ENCODE assay signal across 15 mouse cellular contexts in the genomic region with DNA sequence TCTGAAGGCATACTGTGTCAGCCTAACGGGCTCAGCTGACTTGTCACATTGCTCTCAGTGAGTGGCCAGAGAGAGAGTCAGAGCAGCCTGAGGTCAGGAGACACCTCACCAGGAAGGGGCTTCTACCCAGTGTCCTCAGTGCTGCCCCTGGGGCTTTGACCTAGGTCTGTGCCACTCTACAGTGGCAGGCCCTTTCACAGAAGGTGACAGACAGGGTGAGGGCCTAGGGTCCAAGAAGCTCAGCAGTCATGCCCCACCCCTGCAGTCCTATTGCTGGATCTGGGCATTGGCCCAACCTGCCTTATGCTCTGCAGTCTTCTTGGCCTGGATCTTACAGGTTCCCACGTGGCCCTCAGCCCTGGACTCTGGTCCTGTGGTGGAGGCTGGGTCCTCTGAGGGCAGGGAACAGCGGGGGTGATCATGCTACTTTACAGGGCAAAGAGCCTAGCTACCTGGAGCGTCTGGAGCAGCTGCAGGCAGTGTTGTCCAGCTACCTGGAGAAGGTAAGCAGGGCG. TPM values are rescaled to one million over a fixed set of nuclear protein-coding genes. Genes with fewer than 3 reads are reported as not detected.
A peak's percentile ranks its signal among the peaks of the same experiment; 100 is the strongest.
DNase-seq lines count a peak whose midpoint lies in the region; ATAC-seq and TF ChIP-seq lines count a peak whose summit lies in the region.
"Had no signal": no experiment of that assay in that cellular context is flagged by ENCODE, and none has a peak within 500 bp of the region (broad histone marks: within the 10 kb centered on the region; RNA-seq: fewer than 3 reads in every experiment).

No protein-coding gene starts in this region.

- peaks cover 42% of the 10 kb centered on the region for H3K27me3 ChIP-seq in hindbrain, embryonic 10.5 days (ENCODE audit: insufficient read depth, poor library complexity, severe bottlenecking)
- peaks cover 36% of the 10 kb centered on the region for H3K27me3 ChIP-seq in hindbrain, embryonic 12.5 days
- H3K27me3 ChIP-seq in kidney, postnatal 0 days (ENCODE audit: insufficient read depth, low read length): no peaks in the 10 kb centered on the region
- peaks cover 42% of the 10 kb centered on the region for H3K27me3 ChIP-seq in midbrain, embryonic 10.5 days (ENCODE audit: low read depth, poor library complexity, severe bottlenecking)
- H3K27me3 ChIP-seq: embryonic facial prominence, embryonic 15.5 days had no signal

- H3K4me1 ChIP-seq in hindbrain, embryonic 10.5 days (replicated peaks): peaks cover 10% of the 10 kb centered on the region
- H3K4me1 ChIP-seq in hindbrain, embryonic 12.5 days: peaks cover 5% of the 10 kb centered on the region
- peaks cover 14% of the 10 kb centered on the region for H3K4me1 ChIP-seq in kidney, postnatal 0 days (replicated peaks; ENCODE audit: insufficient read depth, low read length)
- peaks cover 13% of the 10 kb centered on the region for H3K4me1 ChIP-seq in midbrain, embryonic 10.5 days

- no peak for TF ChIP-seq CTCF in kidney, postnatal 0 days (IDR thresholded peaks at IDR 0.05; ENCODE audit: low read depth)

- WGBS in hindbrain, embryonic 10.5 days: 93% methylated on average over 5 of the region's 5 CpGs
- 93% methylated on average over 5 of the region's 5 CpGs for whole genome bisulfite sequencing in hindbrain, embryonic 12.5 days
- 82% methylated on average over 5 of the region's 5 CpGs for WGBS in kidney, postnatal 0 days
- 91% methylated on average over 5 of the region's 5 CpGs for whole genome bisulfite sequencing in midbrain, embryonic 10.5 days

- no peaks in the 10 kb centered on the region for H3K9me3 ChIP-seq in hindbrain, embryonic 10.5 days
- no peaks in the 10 kb centered on the region for H3K9me3 ChIP-seq in hindbrain, embryonic 12.5 days (replicated peaks)
- H3K9me3 ChIP-seq in kidney, postnatal 0 days (replicated peaks; ENCODE audit: low read length): no peaks in the 10 kb centered on the region
- H3K9me3 ChIP-seq in midbrain, embryonic 10.5 days (replicated peaks): no peaks in the 10 kb centered on the region
- H3K9me3 ChIP-seq: embryonic facial prominence, embryonic 15.5 days; hindbrain, embryonic 15.5 days; liver, embryonic 15.5 days; neural tube, embryonic 13.5 days had no signal

- no peak for ATAC-seq in hindbrain, embryonic 12.5 days (ENCODE audit: low FRiP score)
- ATAC-seq in kidney, postnatal 0 days (replicated peaks; ENCODE audit: low FRiP score, low read depth): peak; percentile 52

- no peak overlapping the region for H3K27ac ChIP-seq in hindbrain, embryonic 10.5 days
- H3K27ac ChIP-seq in hindbrain, embryonic 12.5 days: no peak overlapping the region
- H3K27ac ChIP-seq in kidney, postnatal 0 days: no peak overlapping the region
- no peak overlapping the region for H3K27ac ChIP-seq in midbrain, embryonic 10.5 days (replicated peaks)
- H3K27ac ChIP-seq: embryonic facial prominence, embryonic 15.5 days; hindbrain, embryonic 15.5 days; liver, embryonic 15.5 days; macrophage; neural tube, embryonic 13.5 days had no signal

- H3K9ac ChIP-seq in hindbrain, embryonic 12.5 days: no peak overlapping the region
- no peak overlapping the region for H3K9ac ChIP-seq in kidney, postnatal 0 days (ENCODE audit: low read depth, low read length)
- H3K9ac ChIP-seq: embryonic facial prominence, embryonic 15.5 days; hindbrain, embryonic 15.5 days; liver, embryonic 15.5 days; neural tube, embryonic 13.5 days had no signal

- peaks cover 67% of the 10 kb centered on the region for H3K36me3 ChIP-seq in hindbrain, embryonic 10.5 days
- peaks cover 64% of the 10 kb centered on the region for H3K36me3 ChIP-seq in hindbrain, embryonic 12.5 days
- H3K36me3 ChIP-seq in kidney, postnatal 0 days (ENCODE audit: insufficient read depth, low read length): peaks cover 46% of the 10 kb centered on the region
- H3K36me3 ChIP-seq in midbrain, embryonic 10.5 days: peaks cover 69% of the 10 kb centered on the region

- DNase-seq in hindbrain, embryonic 10.5 days (ENCODE audit: low spot score): no peak
- peak; percentile 77 for DNase-seq in cerebellum, adult 11-12 months
- DNase-seq in cerebellum, adult 9-11 months: peak; percentile 77
- DNase-seq in kidney, postnatal 0 days (ENCODE audit: low spot score): no peak
- DNase-seq in midbrain, embryonic 10.5 days (ENCODE audit: low spot score): no peak
- no peak for DNase-seq in ovary, postnatal 36 days (ENCODE audit: low spot score)
- DNase-seq: adrenal gland, adult 8-10 months; right cerebral cortex, adult 18-20 months; thymus, adult 2 months had no signal

- H3K4me2 ChIP-seq in hindbrain, embryonic 12.5 days (replicated peaks): no peak overlapping the region
- no peak overlapping the region for H3K4me2 ChIP-seq in kidney, postnatal 0 days (ENCODE audit: low read length)
- H3K4me2 ChIP-seq: embryonic facial prominence, embryonic 15.5 days; hindbrain, embryonic 15.5 days; liver, embryonic 15.5 days; neural tube, embryonic 13.5 days had no signal

- peak overlapping the region; percentile 14; the same call in 1 of the 2 replicates for H3K4me3 ChIP-seq in hindbrain, embryonic 10.5 days
- H3K4me3 ChIP-seq in hindbrain, embryonic 12.5 days: no peak overlapping the region
- no peak overlapping the region for H3K4me3 ChIP-seq in kidney, postnatal 0 days (replicated peaks; ENCODE audit: low read depth, low read length)
- H3K4me3 ChIP-seq in midbrain, embryonic 10.5 days: no peak overlapping the region
- H3K4me3 ChIP-seq: embryonic facial prominence, embryonic 15.5 days; hindbrain, embryonic 15.5 days; liver, embryonic 15.5 days; neural tube, embryonic 13.5 days had no signal

RNA-seq across cellular contexts. Expression of a gene that starts 3.6 kb away (rescaled TPM):
- polyA plus RNA-seq in hindbrain, embryonic 10.5 days (2016; fragmentation: Nextera tagmentation; extraction: Ambion mirVana): 0.35 TPM in 2 replicates
- polyA plus RNA-seq in hindbrain, embryonic 12.5 days (2016; fragmentation: Nextera tagmentation; extraction: Ambion mirVana): 0.23 and 0.44 TPM in 2 replicates
- polyA plus RNA-seq in kidney, postnatal 0 days (2015; fragmentation: Nextera tagmentation; extraction: Ambion mirVana): 0.17 and 0.20 TPM in 2 replicates
- 0.25 and 0.30 TPM in 2 replicates for polyA plus RNA-seq in midbrain, embryonic 10.5 days (2016; fragmentation: Nextera tagmentation; extraction: Ambion mirVana)
- polyA plus RNA-seq: macrophage had no signal

RNA-seq across cellular contexts. Expression of a gene that starts 7.0 kb away (rescaled TPM):
- 128 and 140 TPM in 2 replicates for polyA plus RNA-seq in hindbrain, embryonic 10.5 days (2016; fragmentation: Nextera tagmentation; extraction: Ambion mirVana)
- polyA plus RNA-seq in hindbrain, embryonic 12.5 days (2016; fragmentation: Nextera tagmentation; extraction: Ambion mirVana): 89.4 and 100 TPM in 2 replicates
- polyA plus RNA-seq in kidney, postnatal 0 days (2015; fragmentation: Nextera tagmentation; extraction: Ambion mirVana): 78.9 and 81.9 TPM in 2 replicates
- 136 and 155 TPM in 2 replicates for polyA plus RNA-seq in midbrain, embryonic 10.5 days (2016; fragmentation: Nextera tagmentation; extraction: Ambion mirVana)

RNA-seq across cellular contexts. Expression of a gene that starts 17.2 kb away (rescaled TPM):
- polyA plus RNA-seq in hindbrain, embryonic 10.5 days (2016; fragmentation: Nextera tagmentation; extraction: Ambion mirVana): 11.8 and 13.1 TPM in 2 replicates
- 23.1 and 25.5 TPM in 2 replicates for polyA plus RNA-seq in hindbrain, embryonic 12.5 days (2016; fragmentation: Nextera tagmentation; extraction: Ambion mirVana)
- 23.7 and 26.6 TPM in 2 replicates for polyA plus RNA-seq in kidney, postnatal 0 days (2015; fragmentation: Nextera tagmentation; extraction: Ambion mirVana)
- polyA plus RNA-seq in midbrain, embryonic 10.5 days (2016; fragmentation: Nextera tagmentation; extraction: Ambion mirVana): 11.0 TPM in 2 replicates

RNA-seq across cellular contexts. Expression of a gene that starts 21.4 kb away (rescaled TPM):
- polyA plus RNA-seq in hindbrain, embryonic 10.5 days (2016; fragmentation: Nextera tagmentation; extraction: Ambion mirVana): 201 and 223 TPM in 2 replicates
- polyA plus RNA-seq in hindbrain, embryonic 12.5 days (2016; fragmentation: Nextera tagmentation; extraction: Ambion mirVana): 178 and 204 TPM in 2 replicates
- 221 and 261 TPM in 2 replicates for polyA plus RNA-seq in kidney, postnatal 0 days (2015; fragmentation: Nextera tagmentation; extraction: Ambion mirVana)
- polyA plus RNA-seq in midbrain, embryonic 10.5 days (2016; fragmentation: Nextera tagmentation; extraction: Ambion mirVana): 198 and 199 TPM in 2 replicates

RNA-seq across cellular contexts. Expression of a gene that starts 29.4 kb away (rescaled TPM):
- polyA plus RNA-seq in hindbrain, embryonic 10.5 days (2016; fragmentation: Nextera tagmentation; extraction: Ambion mirVana): 4.4 and 6.0 TPM in 2 replicates
- 6.9 and 7.7 TPM in 2 replicates for polyA plus RNA-seq in hindbrain, embryonic 12.5 days (2016; fragmentation: Nextera tagmentation; extraction: Ambion mirVana)
- polyA plus RNA-seq in kidney, postnatal 0 days (2015; fragmentation: Nextera tagmentation; extraction: Ambion mirVana): 2.4 and 2.6 TPM in 2 replicates
- 3.2 and 4.8 TPM in 2 replicates for polyA plus RNA-seq in midbrain, embryonic 10.5 days (2016; fragmentation: Nextera tagmentation; extraction: Ambion mirVana)

Comparison
In these comparisons a context has a peak if more than half of its experiments do, and no peak if none do; other contexts are left out.
1. DNase-seq: peak in cerebellum, adult 11-12 months (single experiment) and cerebellum, adult 9-11 months (single experiment); none in hindbrain, embryonic 10.5 days (single experiment), kidney, postnatal 0 days (single experiment), midbrain, embryonic 10.5 days (single experiment) and ovary, postnatal 36 days (single experiment).